Mouse (Mus musculus): ENCODE results near the gene Npb. TPM values are rescaled to one million over a fixed set of nuclear protein-coding genes. Genes with fewer than 3 reads are reported as not detected.

Npb gene
- polyA plus RNA-seq, 1 experiment from 2014 or later: not detected

DNA sequence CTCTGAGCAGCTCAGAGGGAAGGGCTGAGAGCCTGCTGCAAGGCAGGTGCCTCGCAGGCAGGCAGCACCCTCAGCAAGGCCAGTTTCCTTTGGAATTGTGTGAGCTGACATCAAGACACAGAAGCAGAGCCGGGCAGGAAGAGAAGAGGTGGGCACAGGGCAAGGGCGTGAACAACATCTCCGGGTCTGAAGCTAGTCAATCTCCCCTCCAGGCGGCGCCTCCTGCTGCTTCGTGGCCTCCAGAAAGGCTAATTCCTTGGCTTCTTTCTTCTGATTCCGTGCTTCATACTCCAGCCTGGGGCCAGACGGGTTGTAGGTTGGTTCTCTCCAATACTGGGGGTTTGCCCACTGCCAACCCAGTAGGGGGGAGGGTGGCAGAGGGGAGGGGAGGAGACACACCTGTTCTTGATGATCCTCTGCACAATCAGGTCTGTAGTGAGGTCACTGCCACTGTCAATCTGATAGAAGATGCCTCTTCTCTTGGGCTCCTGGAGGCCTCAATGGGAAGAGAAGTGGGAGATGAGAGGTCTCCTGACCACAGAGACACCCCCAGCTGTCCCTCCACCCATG is 2.3 kb downstream of the Npb start:
- Histone ChIP-seq H3K4me3 (peak overlapping the region; percentile 7; the same call in 1 of the 2 replicates), H3K27me3 (ENCODE audit: poor library complexity, severe bottlenecking) (peaks cover 38% of the 10 kb centered on the region), H3K4me1 (peaks cover 29% of the 10 kb centered on the region), H3K36me3 (replicated peaks) (peaks cover 85% of the 10 kb centered on the region), H3K9me3 (no peaks in the 10 kb centered on the region), H3K27ac (no peak overlapping the region)
- no peak for DNase-seq (ENCODE audit: extremely low spot score, low spot score)
- WGBS: 83% methylated on average over 9 of the region's 9 CpGs

DNA sequence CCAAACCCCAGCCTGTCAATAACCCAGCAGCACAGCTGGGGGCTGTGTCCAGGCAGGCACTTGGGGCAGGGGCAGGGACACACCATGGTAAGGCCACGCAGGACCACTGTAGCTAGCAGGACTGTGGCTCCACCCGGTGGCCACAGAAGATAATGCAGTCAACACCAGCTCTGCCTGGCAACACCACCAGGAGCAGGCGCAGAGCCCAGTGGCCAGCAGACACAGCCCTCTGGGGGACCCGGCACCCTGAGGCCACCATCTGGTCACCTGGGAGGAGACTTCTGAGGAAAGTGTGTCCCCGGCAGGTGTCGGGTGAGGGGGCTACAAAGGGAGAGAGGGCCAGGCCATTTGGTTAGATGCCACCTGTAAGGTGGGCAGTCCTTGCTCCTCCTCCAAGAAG is 4.5 kb downstream of the Npb start:
- 56% methylated on average over 6 of the region's 6 CpGs for WGBS
- H3K9me3 ChIP-seq: no peaks in the 10 kb centered on the region
- peak; percentile 69 for DNase-seq (ENCODE audit: extremely low spot score, low spot score)
- H3K27me3 ChIP-seq (ENCODE audit: poor library complexity, severe bottlenecking): peaks cover 22% of the 10 kb centered on the region
- H3K27ac ChIP-seq: 0 out of 2 replicates have a peak overlapping the region, but pooled peaks have one; percentile 22
- peaks cover 43% of the 10 kb centered on the region for H3K4me1 ChIP-seq
- H3K36me3 ChIP-seq (replicated peaks): peaks cover 71% of the 10 kb centered on the region
- H3K4me3 ChIP-seq: 0 out of 2 replicates have a peak overlapping the region, but pooled peaks have one; percentile 17

DNA sequence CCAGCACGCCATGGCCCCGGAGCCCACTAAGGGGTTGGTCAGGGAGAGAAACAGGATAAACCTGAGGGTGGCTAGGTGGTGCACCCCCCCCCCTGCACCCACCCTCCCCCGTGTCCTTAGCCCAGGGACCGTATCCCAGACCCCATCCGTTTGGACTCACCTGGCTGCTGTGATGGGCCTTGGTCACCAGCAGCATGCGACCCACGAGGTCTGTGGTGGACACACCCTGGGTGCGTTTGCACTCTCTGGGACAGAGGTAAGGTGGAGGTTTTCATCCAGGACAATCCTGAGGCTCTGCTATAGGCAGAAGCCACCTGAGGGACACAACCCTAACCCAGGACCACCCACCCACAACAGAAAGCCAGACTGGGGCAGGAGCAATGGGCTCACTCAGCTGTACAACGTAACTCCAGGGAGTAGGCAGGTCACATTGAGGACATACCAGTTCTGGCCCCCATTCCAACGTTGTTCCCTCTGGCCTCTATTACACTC is 5.2 kb downstream of the Npb start:
- H3K9me3 ChIP-seq: no peaks in the 10 kb centered on the region; the same call in 1 of the 2 replicates
- peaks cover 14% of the 10 kb centered on the region for H3K27me3 ChIP-seq (ENCODE audit: poor library complexity, severe bottlenecking)
- 94% methylated on average over 10 of the region's 10 CpGs for WGBS
- DNase-seq (ENCODE audit: extremely low spot score, low spot score): no peak
- no peak overlapping the region for H3K27ac ChIP-seq
- peaks cover 43% of the 10 kb centered on the region for H3K4me1 ChIP-seq
- H3K4me3 ChIP-seq: no peak overlapping the region; the same call in 1 of the 2 replicates
- peaks cover 78% of the 10 kb centered on the region for H3K36me3 ChIP-seq (replicated peaks)

DNA sequence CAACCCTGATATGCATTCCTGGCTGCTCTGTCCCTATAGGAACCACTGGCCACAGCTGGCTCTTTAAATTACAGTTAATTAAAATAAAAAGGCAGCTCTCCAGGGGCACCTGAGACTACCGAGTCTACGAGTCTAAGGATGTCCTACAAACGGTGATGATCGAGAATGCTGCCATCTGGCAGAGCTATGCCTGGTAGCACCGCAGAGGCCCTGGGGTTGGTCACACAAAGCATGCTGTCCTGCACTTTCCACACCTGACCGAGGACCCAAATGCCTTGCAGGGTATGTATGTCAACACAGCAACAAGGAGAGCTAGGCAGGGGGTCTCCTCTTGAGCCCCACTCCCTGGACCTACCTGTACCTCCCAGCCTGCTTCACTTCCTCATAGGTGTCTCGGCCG is 5.7 kb downstream of the Npb start:
- WGBS: 95% methylated on average over 8 of the region's 8 CpGs
- Histone ChIP-seq H3K27ac (no peak overlapping the region), H3K36me3 (replicated peaks) (peaks cover 83% of the 10 kb centered on the region), H3K4me1 (peaks cover 40% of the 10 kb centered on the region), H3K9me3 (no peaks in the 10 kb centered on the region; the same call in 1 of the 2 replicates), H3K27me3 (ENCODE audit: poor library complexity, severe bottlenecking) (peaks cover 10% of the 10 kb centered on the region), H3K4me3 (no peak overlapping the region)
- DNase-seq (ENCODE audit: extremely low spot score, low spot score): no peak

DNA sequence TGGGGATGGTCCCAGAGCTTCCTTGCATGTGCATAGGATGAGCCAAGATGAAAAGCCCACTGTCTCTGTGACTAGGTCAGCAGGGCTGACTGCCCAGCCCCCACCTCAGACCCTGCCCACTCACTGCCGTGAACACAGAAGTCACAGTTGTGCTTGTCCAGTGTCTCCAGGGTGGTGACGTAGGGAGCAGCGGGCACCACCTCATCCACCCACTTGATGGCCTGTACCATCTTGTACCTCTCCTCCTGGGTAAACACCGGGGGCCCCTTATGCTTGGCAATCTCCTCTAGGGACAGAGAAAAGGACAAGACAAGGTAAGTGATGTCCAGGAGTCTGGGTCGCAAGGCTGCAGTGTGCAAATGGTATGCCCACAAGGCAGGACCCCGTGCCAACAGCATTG is 6.9 kb downstream of the Npb start:
- WGBS: 94% methylated on average over 6 of the region's 6 CpGs
- peaks cover 32% of the 10 kb centered on the region for H3K4me1 ChIP-seq
- DNase-seq (ENCODE audit: extremely low spot score, low spot score): no peak
- no peak overlapping the region for H3K4me3 ChIP-seq
- H3K36me3 ChIP-seq (replicated peaks): peaks cover 82% of the 10 kb centered on the region
- H3K27me3 ChIP-seq (ENCODE audit: poor library complexity, severe bottlenecking): no peaks in the 10 kb centered on the region
- H3K27ac ChIP-seq: no peak overlapping the region
- H3K9me3 ChIP-seq: no peaks in the 10 kb centered on the region; the same call in 1 of the 2 replicates

DNA sequence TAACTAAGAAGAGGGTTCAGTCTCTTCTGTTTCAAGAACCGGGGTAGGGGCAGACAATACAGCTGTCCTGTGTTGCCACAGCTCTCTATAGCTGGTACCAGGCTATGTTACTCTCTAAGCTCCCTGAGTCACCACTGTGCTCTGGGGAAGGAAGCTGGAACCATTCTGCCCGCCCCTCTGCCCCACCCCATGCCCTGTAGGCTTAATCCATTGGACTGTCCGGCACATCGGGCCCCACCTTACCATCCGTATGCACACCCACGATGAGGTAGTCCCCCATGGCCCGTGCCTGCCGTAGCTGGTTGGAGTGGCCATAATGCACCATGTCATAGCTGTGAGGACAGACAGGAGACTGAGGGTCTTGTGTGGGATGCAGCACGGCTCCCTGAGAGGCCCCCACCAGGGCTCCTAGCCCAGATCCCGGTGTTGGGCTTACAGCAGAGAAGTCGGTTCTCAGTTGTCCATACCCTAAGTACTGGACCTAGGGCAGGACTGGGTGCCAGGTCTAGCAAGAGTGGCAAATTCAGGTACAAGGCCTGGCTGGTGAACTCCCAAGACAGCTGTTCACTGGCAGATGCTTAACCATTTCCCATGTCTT is 7.4 kb downstream of the Npb start:
- peak overlapping the region; percentile 83 for H3K4me3 ChIP-seq
- 92% methylated on average over 11 of the region's 11 CpGs for WGBS
- H3K4me1 ChIP-seq: peaks cover 32% of the 10 kb centered on the region
- H3K36me3 ChIP-seq (replicated peaks): peaks cover 82% of the 10 kb centered on the region
- H3K27me3 ChIP-seq (ENCODE audit: poor library complexity, severe bottlenecking): no peaks in the 10 kb centered on the region
- no peak for DNase-seq (ENCODE audit: extremely low spot score, low spot score)
- no peaks in the 10 kb centered on the region; the same call in 1 of the 2 replicates for H3K9me3 ChIP-seq
- H3K27ac ChIP-seq: no peak overlapping the region

DNA sequence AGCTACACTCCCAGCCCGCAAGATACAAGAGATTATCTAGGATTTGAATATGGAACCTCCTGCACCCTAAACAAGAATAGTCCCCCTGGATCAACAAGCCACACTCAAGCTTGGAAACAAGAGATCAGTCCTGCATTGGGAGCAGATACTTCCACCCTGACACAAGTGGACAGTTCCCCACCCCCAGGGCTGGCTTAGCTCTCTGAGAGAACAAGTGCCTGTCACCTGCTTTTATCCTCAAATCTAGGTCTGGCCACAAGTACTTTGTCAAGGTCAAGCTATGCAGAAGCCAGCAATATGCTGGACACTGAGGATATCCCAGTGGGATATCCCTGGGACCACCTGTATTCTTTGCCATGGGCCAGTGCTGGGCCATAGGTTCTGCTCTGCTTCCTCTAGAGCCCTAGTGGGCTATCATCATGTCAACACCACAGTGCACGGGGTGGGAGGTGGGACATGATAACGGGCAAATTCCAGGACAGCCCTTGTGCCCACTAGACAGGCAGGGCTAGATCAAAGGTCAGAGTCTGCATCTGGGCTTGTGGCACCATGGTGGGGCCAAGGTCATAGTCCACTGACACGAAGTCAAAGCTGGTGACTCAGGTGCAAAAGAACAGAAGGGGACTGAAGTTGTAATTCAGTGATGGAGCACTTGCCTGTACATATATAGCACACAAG is 8.5 kb downstream of the Npb start:
- 55% methylated on average over 4 of the region's 4 CpGs for WGBS
- Histone ChIP-seq H3K4me3 (peak overlapping the region; percentile 83), H3K9me3 (no peaks in the 10 kb centered on the region; the same call in 1 of the 2 replicates), H3K27ac (peak overlapping the region; percentile 90), H3K4me1 (peaks cover 32% of the 10 kb centered on the region), H3K27me3 (ENCODE audit: poor library complexity, severe bottlenecking) (no peaks in the 10 kb centered on the region), H3K36me3 (replicated peaks) (peaks cover 82% of the 10 kb centered on the region)
- no peak for DNase-seq (ENCODE audit: extremely low spot score, low spot score)

DNA sequence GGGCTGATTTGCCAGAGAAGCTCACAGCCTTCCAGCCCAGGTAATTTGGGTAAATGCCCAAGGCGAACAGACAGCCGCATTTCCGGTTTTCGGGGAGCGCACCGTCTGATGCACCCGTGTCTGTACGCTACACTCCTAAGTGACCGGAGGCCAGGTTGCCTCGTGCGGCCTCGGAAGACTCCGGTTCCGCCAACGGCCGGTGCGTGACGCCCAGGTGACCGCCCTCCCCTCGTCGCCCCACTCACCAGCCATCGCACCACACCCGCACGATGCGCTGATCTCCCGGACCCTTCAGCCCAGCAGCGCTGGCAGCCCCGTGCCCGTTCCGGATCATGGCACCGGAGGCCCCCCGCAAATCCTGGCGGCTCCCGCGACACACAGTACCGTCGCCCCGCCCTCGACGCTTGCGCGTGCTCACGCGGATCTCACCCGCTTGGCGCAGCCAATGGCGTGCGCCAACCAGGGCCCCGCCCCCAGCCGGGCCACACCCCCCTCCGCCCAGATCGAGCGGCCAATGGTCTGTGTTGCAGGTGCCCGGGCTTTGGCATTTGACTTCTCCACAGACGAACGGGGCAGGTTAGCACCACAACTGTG is 9.3 kb downstream of the Npb start, which contains the start of gene Pcyt2:
Pcyt2 (minus strand) TSS at position 418 of the 594 bp plus-strand sequence.
- peaks cover 82% of the 10 kb centered on the region for H3K36me3 ChIP-seq (replicated peaks)
- peak within 1 kb of the TSS; percentile 90 for H3K27ac ChIP-seq
- H3K4me1 ChIP-seq: peaks cover 32% of the 10 kb centered on the region
- peak; percentile 89 for DNase-seq (ENCODE audit: extremely low spot score, low spot score)
- H3K27me3 ChIP-seq (ENCODE audit: poor library complexity, severe bottlenecking): no peaks in the 10 kb centered on the region
- under 1% methylated on average over 56 of the region's 56 CpGs for WGBS
- H3K4me3 ChIP-seq: peak within 1 kb of the TSS; percentile 83
- H3K9me3 ChIP-seq: no peaks in the 10 kb centered on the region; the same call in 1 of the 2 replicates

DNA sequence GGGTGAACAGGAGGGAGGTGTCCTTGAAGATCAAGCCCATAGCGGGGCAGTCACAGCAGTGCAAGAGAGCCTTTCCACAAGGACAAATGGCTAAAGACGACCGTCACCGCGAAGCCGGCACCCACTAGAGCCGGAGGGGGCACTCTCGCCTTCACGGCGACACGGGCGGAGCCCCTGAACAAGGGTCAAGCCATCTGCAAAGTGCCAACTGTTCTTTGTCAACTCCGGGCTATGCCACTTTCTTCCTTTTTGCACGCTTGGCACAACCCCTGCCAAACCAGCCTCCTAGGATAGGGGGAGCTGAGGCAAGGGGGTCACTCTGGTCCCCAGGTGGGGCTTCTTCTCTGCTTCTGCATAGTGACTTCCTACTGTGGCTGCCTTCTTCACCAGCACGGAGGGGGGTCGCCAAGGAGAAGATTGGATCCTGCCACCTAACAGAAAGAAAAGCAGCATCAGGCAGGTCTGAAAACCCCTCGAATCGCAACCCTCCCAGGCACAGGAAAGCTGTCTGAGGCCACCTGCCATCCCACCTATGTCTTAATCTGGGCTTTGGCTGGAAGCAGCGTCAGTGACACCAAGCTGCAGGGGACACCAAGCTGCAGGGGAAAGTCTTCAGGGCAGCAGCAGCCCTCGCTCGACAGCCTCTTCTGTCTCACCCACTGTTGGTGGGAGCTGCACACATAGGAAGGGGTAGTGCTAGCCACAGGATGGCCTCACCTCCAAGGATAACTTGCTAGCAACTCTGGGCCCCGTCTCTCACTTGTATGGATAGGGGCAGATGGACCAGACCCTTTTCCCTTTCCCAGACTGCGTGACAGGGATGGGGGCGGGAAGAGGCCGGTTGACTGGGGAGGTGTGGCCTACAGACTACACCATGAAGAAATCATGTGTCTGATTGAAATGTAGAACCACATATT is 10.6 kb downstream of the Npb start:
- DNase-seq (ENCODE audit: extremely low spot score, low spot score): no peak
- Histone ChIP-seq H3K27ac (peak overlapping the region; percentile 90; the same call in 1 of the 2 replicates), H3K27me3 (ENCODE audit: poor library complexity, severe bottlenecking) (no peaks in the 10 kb centered on the region), H3K4me3 (peak overlapping the region; percentile 83), H3K36me3 (replicated peaks) (peaks cover 79% of the 10 kb centered on the region), H3K9me3 (no peaks in the 10 kb centered on the region; the same call in 1 of the 2 replicates), H3K4me1 (peaks cover 39% of the 10 kb centered on the region)
- 93% methylated on average over 25 of the region's 25 CpGs for WGBS

DNA sequence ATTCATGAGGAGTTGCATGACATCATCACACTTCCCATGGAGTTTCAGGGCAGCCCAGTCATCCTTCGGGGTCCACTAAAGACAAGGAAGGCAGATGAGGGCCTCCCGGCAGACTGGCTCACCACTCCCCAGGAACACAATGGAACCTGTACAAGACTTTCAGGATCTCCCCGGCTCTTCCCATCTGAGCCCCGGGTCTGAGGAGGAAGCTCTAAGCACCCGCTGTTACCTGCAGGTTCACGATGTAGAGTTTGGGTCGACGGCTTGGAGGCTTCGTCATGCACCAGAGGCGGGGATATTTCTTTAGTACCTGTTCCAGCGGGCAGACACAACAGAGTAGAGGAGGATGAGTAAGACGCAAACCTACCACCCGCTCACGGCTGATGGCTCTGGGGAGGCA is 11.9 kb downstream of the Npb start:
- Histone ChIP-seq H3K27ac (no peak overlapping the region), H3K36me3 (replicated peaks) (peaks cover 66% of the 10 kb centered on the region), H3K4me1 (peaks cover 51% of the 10 kb centered on the region), H3K27me3 (ENCODE audit: poor library complexity, severe bottlenecking) (no peaks in the 10 kb centered on the region), H3K9me3 (no peaks in the 10 kb centered on the region; the same call in 1 of the 2 replicates), H3K4me3 (no peak overlapping the region)
- no peak for DNase-seq (ENCODE audit: extremely low spot score, low spot score)
- WGBS: 93% methylated on average over 14 of the region's 14 CpGs

DNA sequence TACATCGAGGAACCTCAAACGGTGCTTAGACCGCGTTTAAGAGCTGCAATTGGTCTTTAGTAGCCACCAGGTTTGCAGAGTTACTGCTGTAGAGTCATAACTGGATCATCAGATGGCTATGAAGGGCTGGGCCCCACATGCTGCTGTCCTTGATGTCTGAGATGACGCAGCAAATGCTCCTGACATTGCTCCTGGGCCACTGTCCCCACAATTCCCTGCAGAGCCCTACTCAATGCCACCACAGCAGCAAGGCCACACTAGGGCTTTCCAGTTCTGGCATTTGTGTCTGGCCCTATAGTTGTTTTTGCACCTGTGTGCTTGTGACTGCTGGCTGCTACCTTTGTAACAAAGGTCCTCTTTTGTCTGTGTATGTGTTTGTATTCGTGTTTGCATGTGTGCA is 14.5 kb downstream of the Npb start:
- Histone ChIP-seq H3K27me3 (ENCODE audit: poor library complexity, severe bottlenecking) (no peaks in the 10 kb centered on the region), H3K27ac (no peak overlapping the region), H3K4me3 (no peak overlapping the region), H3K4me1 (peaks cover 41% of the 10 kb centered on the region), H3K9me3 (no peaks in the 10 kb centered on the region; the same call in 1 of the 2 replicates), H3K36me3 (replicated peaks) (peaks cover 77% of the 10 kb centered on the region)
- WGBS: 91% methylated on average over 6 of the region's 6 CpGs
- no peak for DNase-seq (ENCODE audit: extremely low spot score, low spot score)

Measured in forebrain, embryonic 10.5 days (tissue).